ENCODE assay signal across 13 mouse cellular contexts in genomic region chr1:156626729-156627128, GRCm38 (mm10). TPM values are rescaled to one million over a fixed set of nuclear protein-coding genes. Genes with fewer than 3 reads are reported as not detected.
DNase-seq lines count a peak whose midpoint lies in the region; ATAC-seq and TF ChIP-seq lines count a peak whose summit lies in the region.
"Had no signal": no experiment of that assay in that cellular context is flagged by ENCODE, and none has a peak within 500 bp of the region (broad histone marks: within the 10 kb centered on the region; RNA-seq: fewer than 3 reads in every experiment).

No protein-coding gene starts in this region.

- no peak overlapping the region for H3K9ac ChIP-seq in forebrain, postnatal 0 days
- H3K9ac ChIP-seq in lung, embryonic 14.5 days, result no peak overlapping the region
- H3K9ac ChIP-seq: hindbrain, embryonic 13.5 days; liver, embryonic 13.5 days; stomach, embryonic 15.5 days had no signal

- no peak overlapping the region for H3K4me2 ChIP-seq in forebrain, postnatal 0 days (ENCODE audit: low read depth)
- H3K4me2 ChIP-seq in lung, embryonic 14.5 days, result no peak overlapping the region
- H3K4me2 ChIP-seq: hindbrain, embryonic 13.5 days; liver, embryonic 13.5 days; stomach, embryonic 15.5 days had no signal

- WGBS in forebrain, postnatal 0 days, result 86% methylated on average over 4 of the region's 4 CpGs
- 84% methylated on average over 4 of the region's 4 CpGs for WGBS in forebrain, embryonic 10.5 days
- 74% methylated on average over 4 of the region's 4 CpGs for WGBS in lung, embryonic 14.5 days

- peaks cover 40% of the 10 kb centered on the region for H3K36me3 ChIP-seq in forebrain, postnatal 0 days (ENCODE audit: insufficient read depth)
- H3K36me3 ChIP-seq in forebrain, embryonic 10.5 days (replicated peaks), result peaks cover 66% of the 10 kb centered on the region
- peaks cover 49% of the 10 kb centered on the region for H3K36me3 ChIP-seq in lung, embryonic 14.5 days (ENCODE audit: insufficient read depth)

- no peaks in the 10 kb centered on the region for H3K9me3 ChIP-seq in forebrain, postnatal 0 days (ENCODE audit: low read length)
- no peaks in the 10 kb centered on the region for H3K9me3 ChIP-seq in forebrain, embryonic 10.5 days
- no peaks in the 10 kb centered on the region for H3K9me3 ChIP-seq in lung, embryonic 14.5 days (ENCODE audit: low read depth, low read length)
- H3K9me3 ChIP-seq: hindbrain, embryonic 13.5 days; stomach, embryonic 15.5 days had no signal

- no peaks in the 10 kb centered on the region for H3K4me1 ChIP-seq in forebrain, postnatal 0 days (ENCODE audit: insufficient read depth)
- H3K4me1 ChIP-seq in forebrain, embryonic 10.5 days, result no peaks in the 10 kb centered on the region
- H3K4me1 ChIP-seq in lung, embryonic 14.5 days (ENCODE audit: insufficient read depth), result no peaks in the 10 kb centered on the region
- H3K4me1 ChIP-seq: hindbrain, embryonic 13.5 days; stomach, embryonic 15.5 days had no signal

- no peak overlapping the region for H3K4me3 ChIP-seq in forebrain, postnatal 0 days (ENCODE audit: low read depth, low read length)
- H3K4me3 ChIP-seq in forebrain, embryonic 10.5 days, result no peak overlapping the region
- H3K4me3 ChIP-seq in lung, embryonic 14.5 days (ENCODE audit: low read depth, low read length), result no peak overlapping the region
- H3K4me3 ChIP-seq: hindbrain, embryonic 13.5 days; liver, embryonic 13.5 days; stomach, embryonic 15.5 days had no signal

- DNase-seq in forebrain, postnatal 0 days, result no peak
- DNase-seq in forebrain, embryonic 10.5 days (ENCODE audit: extremely low spot score, low spot score), result no peak
- DNase-seq in lung, embryonic 14.5 days, result peak; percentile 34
- DNase-seq in lung, postnatal 25 days (ENCODE audit: low spot score), result no peak
- peak; percentile 89 for DNase-seq in ES-CJ7 (ENCODE audit: low read depth, low spot score)
- no peak for DNase-seq in right cerebral cortex, postnatal 36 days (ENCODE audit: low spot score in 2 of 2)
- DNase-seq in spleen, adult 18-20 months, result no peak
- DNase-seq: cerebellum, postnatal 36 days; kidney, postnatal 10 days; liver, embryonic 13.5 days had no signal

- no peak overlapping the region for H3K27ac ChIP-seq in forebrain, postnatal 0 days (ENCODE audit: low read depth, low read length)
- H3K27ac ChIP-seq in forebrain, embryonic 10.5 days, result no peak overlapping the region
- no peak overlapping the region for H3K27ac ChIP-seq in lung, embryonic 14.5 days (ENCODE audit: low read depth)
- H3K27ac ChIP-seq: hindbrain, embryonic 13.5 days; liver, embryonic 13.5 days; stomach, embryonic 15.5 days had no signal

- ATAC-seq in forebrain, postnatal 0 days, result no peak
- no peak; the same call in 1 of the 2 replicates for ATAC-seq in lung, embryonic 14.5 days (ENCODE audit: insufficient read depth)
- ATAC-seq in megakaryocyte-erythroid progenitor cell, adult 5-6 weeks (replicated peaks; ENCODE audit: low FRiP score, low TSS enrichment, poor library complexity, severe bottlenecking), result peak; percentile 76; the same call in 1 of the 2 replicates

- H3K27me3 ChIP-seq in forebrain, postnatal 0 days (ENCODE audit: insufficient read depth, low read length), result no peaks in the 10 kb centered on the region
- no peaks in the 10 kb centered on the region for H3K27me3 ChIP-seq in forebrain, embryonic 10.5 days (ENCODE audit: poor library complexity, severe bottlenecking)
- H3K27me3 ChIP-seq in lung, embryonic 14.5 days (ENCODE audit: insufficient read depth, low read length), result no peaks in the 10 kb centered on the region
- H3K27me3 ChIP-seq: hindbrain, embryonic 13.5 days; liver, embryonic 13.5 days; stomach, embryonic 15.5 days had no signal

- peak; percentile 46; the same call in 1 of the 2 replicates for TF ChIP-seq CTCF in forebrain, postnatal 0 days (IDR thresholded peaks at IDR 0.05; ENCODE audit: low read depth)
- TF ChIP-seq CTCF in lung, embryonic 14.5 days (IDR thresholded peaks at IDR 0.05; ENCODE audit: low read depth), result peak; percentile 45

RNA-seq across cellular contexts. Expression of gene Tor3a, which starts 47.4 kb away (rescaled TPM):
- total RNA-seq in forebrain, postnatal 0 days (2014; rRNA removed), result 1.5 and 4.5 TPM in 2 replicates
- polyA plus RNA-seq in forebrain, postnatal 0 days (2015; fragmentation: Nextera tagmentation; extraction: Ambion mirVana), result 4.0 and 4.4 TPM in 2 replicates
- 5.4 and 6.2 TPM in 2 replicates for polyA plus RNA-seq in forebrain, embryonic 10.5 days (2016; fragmentation: Nextera tagmentation; extraction: Ambion mirVana)
- polyA plus RNA-seq in lung, embryonic 14.5 days (2014; fragmentation: Nextera tagmentation; extraction: Ambion mirVana), result 8.3 and 8.7 TPM in 2 replicates
- total RNA-seq in megakaryocyte-erythroid progenitor cell, adult 5-6 weeks (2014; fragmentation: Nextera tagmentation), result 7.4 and 10.8 TPM in 2 replicates
- 2.3 and 7.7 TPM in 2 replicates for total RNA-seq in megakaryocyte-erythroid progenitor cell, adult 5-6 weeks (2017)

Comparison
In these comparisons a context has a peak if more than half of its experiments do, and no peak if none do; other contexts are left out.
1. DNase-seq: peak in lung, embryonic 14.5 days (single experiment) and ES-CJ7 (single experiment); none in forebrain, postnatal 0 days (single experiment), forebrain, embryonic 10.5 days (single experiment), lung, postnatal 25 days (single experiment), right cerebral cortex, postnatal 36 days (0 of 2) and spleen, adult 18-20 months (0 of 2).